Mouse (Mus musculus) kidney, embryonic 16.5 days (tissue): ENCODE results near the gene Lrmda. TPM values are rescaled to one million over a fixed set of nuclear protein-coding genes. Genes with fewer than 3 reads are reported as not detected.

Experiments
- ATAC-seq: fragments of 200-750 bp; cut with Nextera tagmentation; 2 replicates; pipeline ENCODE4 v1.8.0; 2017; ENCODE audit warnings: moderate TSS enrichment; ENCODE audit not compliant: low FRiP score, low TSS enrichment
- H3K27ac ChIP-seq: fragments of 300-500 bp; sonication (generic); 2 replicates; pipeline ENCODE4 v1.5.1; 2014; ENCODE audit warnings: low read length
- H3K27me3 ChIP-seq: fragments of 300-500 bp; sonication (generic); 2 replicates; pipeline ENCODE4 v1.6.1; 2014; ENCODE audit warnings: low read length, control low read depth, mixed read lengths; ENCODE audit not compliant: insufficient read depth
- H3K36me3 ChIP-seq: fragments of 300-500 bp; sonication (generic); 2 replicates; pipeline ENCODE4 v1.6.1; 2014; ENCODE audit warnings: low read length, control low read depth, mixed read lengths; ENCODE audit not compliant: insufficient read depth
- H3K4me1 ChIP-seq: fragments of 300-500 bp; sonication (generic); 2 replicates; pipeline ENCODE4 v1.6.1; 2014; ENCODE audit warnings: low read length, control low read depth, mixed read lengths; ENCODE audit not compliant: insufficient read depth
- H3K4me2 ChIP-seq: fragments of 300-500 bp; sonication (generic); replicated peaks from 2 replicates; pipeline ENCODE4 v1.6.1; 2014; ENCODE audit warnings: low read depth, low read length
- H3K4me3 ChIP-seq: fragments of 300-500 bp; sonication (generic); 2 replicates; pipeline ENCODE4 v1.5.1; 2014; ENCODE audit warnings: mild to moderate bottlenecking, low read length
- H3K9ac ChIP-seq: fragments of 300-500 bp; sonication (generic); replicated peaks from 2 replicates; pipeline ENCODE4 v1.6.1; 2014; ENCODE audit warnings: low read length
- H3K9me3 ChIP-seq: fragments of 300-500 bp; sonication (generic); 2 replicates; pipeline ENCODE4 v1.6.1; 2016; ENCODE audit warnings: low read length, control low read depth
- WGBS: fragments of 180-500 bp; shearing (Covaris S2); extraction: QIAGEN DNeasy Blood & Tissue Kit; methylation state at CpG from one replicate; pipeline ENCODE4 v1.1.7; 2014; 5-methylcytosine and 5-hydroxymethylcytosine counted together
- polyA plus RNA-seq: library from polyadenylated mRNA; unstranded; fragments of >200 nt; fragmentation: Nextera tagmentation; extraction: Ambion mirVana; gene quantifications from 2 replicates; pipeline ENCODE4 v1.2.1, GENCODE M21; 2015

Lrmda gene
- polyA plus RNA-seq, 1 experiment from 2014 or later, result 0.76 TPM

- Histone ChIP-seq H3K36me3 (no peaks in the 10 kb centered on the region), H3K4me2 (no peak overlapping the region), H3K9me3 (peaks cover 15% of the 10 kb centered on the region; the same call in 1 of the 2 replicates), H3K27ac (no peak overlapping the region), H3K27me3 (no peaks in the 10 kb centered on the region), H3K4me1 (peaks cover 37% of the 10 kb centered on the region), H3K9ac (no peak overlapping the region), H3K4me3 (no peak overlapping the region)
- 96% methylated on average over 2 of the region's 2 CpGs for WGBS
- ATAC-seq, result no peak
These were observed 69.1 kb downstream of the Lrmda start for GRCm38 (mm10) chr14:22088604-22089003.

GRCm38 (mm10) chr14:22089331-22089730, 69.8 kb downstream of the Lrmda start:
- peak; percentile 32; the same call in 1 of the 2 replicates for ATAC-seq

GRCm38 (mm10) chr14:22089866-22090470, 70.5 kb downstream of the Lrmda start:
- Histone ChIP-seq H3K36me3 (no peaks in the 10 kb centered on the region), H3K9me3 (peaks cover 15% of the 10 kb centered on the region; the same call in 1 of the 2 replicates), H3K4me2 (peak overlapping the region; percentile 24; the same call in 1 of the 2 replicates), H3K27ac (peak overlapping the region; percentile 69), H3K4me1 (peaks cover 37% of the 10 kb centered on the region), H3K4me3 (no peak overlapping the region), H3K9ac (no peak overlapping the region), H3K27me3 (no peaks in the 10 kb centered on the region; the same call in 1 of the 2 replicates)
- peak; percentile 4; the same call in 1 of the 2 replicates for ATAC-seq
- WGBS, result 31% methylated on average over 8 of the region's 8 CpGs

More at GRCm38 (mm10) chr14:22089331-22089730, 69.8 kb downstream of the Lrmda start:
- Histone ChIP-seq H3K27me3 (no peaks in the 10 kb centered on the region; the same call in 1 of the 2 replicates), H3K9ac (no peak overlapping the region), H3K4me2 (no peak overlapping the region), H3K4me1 (peaks cover 37% of the 10 kb centered on the region), H3K9me3 (peaks cover 15% of the 10 kb centered on the region; the same call in 1 of the 2 replicates), H3K4me3 (no peak overlapping the region), H3K36me3 (no peaks in the 10 kb centered on the region), H3K27ac (peak overlapping the region; percentile 35; the same call in 1 of the 2 replicates)
- 32% methylated on average over 7 of the region's 7 CpGs for WGBS

- Histone ChIP-seq H3K9me3 (peaks cover 15% of the 10 kb centered on the region; the same call in 1 of the 2 replicates), H3K4me2 (0 out of 2 replicates have a peak overlapping the region, but pooled peaks have one; percentile 5), H3K27ac (0 out of 2 replicates have a peak overlapping the region, but pooled peaks have one; percentile 26), H3K4me3 (no peak overlapping the region), H3K36me3 (no peaks in the 10 kb centered on the region), H3K4me1 (peaks cover 38% of the 10 kb centered on the region), H3K9ac (no peak overlapping the region), H3K27me3 (no peaks in the 10 kb centered on the region; the same call in 1 of the 2 replicates)
- peak; percentile 57; the same call in 1 of the 2 replicates for ATAC-seq
- 13% methylated on average over 5 of the region's 5 CpGs for WGBS
These were observed 71.3 kb downstream of the Lrmda start for GRCm38 (mm10) chr14:22090778-22091211.

GRCm38 (mm10) chr14:22091306-22091705, 71.8 kb downstream of the Lrmda start:
- Histone ChIP-seq H3K27ac (no peak overlapping the region), H3K9me3 (peaks cover 15% of the 10 kb centered on the region; the same call in 1 of the 2 replicates), H3K4me3 (no peak overlapping the region), H3K36me3 (no peaks in the 10 kb centered on the region), H3K27me3 (no peaks in the 10 kb centered on the region; the same call in 1 of the 2 replicates), H3K4me2 (0 out of 2 replicates have a peak overlapping the region, but pooled peaks have one; percentile 5), H3K4me1 (peaks cover 41% of the 10 kb centered on the region), H3K9ac (no peak overlapping the region)
- ATAC-seq, result no peak
- WGBS, result 31% methylated on average over 4 of the region's 4 CpGs

- 18% methylated on average over 8 of the region's 8 CpGs for WGBS
- Histone ChIP-seq H3K27me3 (no peaks in the 10 kb centered on the region; the same call in 1 of the 2 replicates), H3K27ac (no peak overlapping the region), H3K36me3 (no peaks in the 10 kb centered on the region), H3K4me2 (no peak overlapping the region), H3K4me3 (no peak overlapping the region), H3K4me1 (peaks cover 41% of the 10 kb centered on the region), H3K9ac (no peak overlapping the region), H3K9me3 (peaks cover 5% of the 10 kb centered on the region; the same call in 1 of the 2 replicates)
- peak; percentile 72; the same call in 1 of the 2 replicates for ATAC-seq
These were observed 73.6 kb downstream of the Lrmda start for GRCm38 (mm10) chr14:22093124-22093523.

- Histone ChIP-seq H3K27me3 (0 out of 2 replicates have a peak, but pooled peaks cover 2% of the 10 kb centered on the region), H3K9me3 (peaks cover 4% of the 10 kb centered on the region; the same call in 1 of the 2 replicates), H3K4me3 (no peak overlapping the region), H3K4me2 (no peak overlapping the region), H3K36me3 (no peaks in the 10 kb centered on the region), H3K9ac (no peak overlapping the region), H3K4me1 (peaks cover 19% of the 10 kb centered on the region), H3K27ac (no peak overlapping the region)
- no peak for ATAC-seq
- 87% methylated on average over 14 of the region's 14 CpGs for WGBS
These were observed 82.7 kb downstream of the Lrmda start for GRCm38 (mm10) chr14:22101961-22102805.

- peak overlapping the region; percentile 41; the same call in 1 of the 2 replicates for H3K27ac ChIP-seq
- no peak overlapping the region for H3K4me3 ChIP-seq
- peaks cover 32% of the 10 kb centered on the region for H3K4me1 ChIP-seq
- 0 out of 2 replicates have a peak, but pooled peaks cover 6% of the 10 kb centered on the region for H3K27me3 ChIP-seq
- no peaks in the 10 kb centered on the region for H3K36me3 ChIP-seq
- H3K9ac ChIP-seq, result no peak overlapping the region
- H3K9me3 ChIP-seq, result no peaks in the 10 kb centered on the region
- no peak overlapping the region for H3K4me2 ChIP-seq
- WGBS, result 24% methylated on average over 4 of the region's 4 CpGs
- ATAC-seq, result peak; percentile 80
These were observed 86.3 kb downstream of the Lrmda start for GRCm38 (mm10) chr14:22105855-22106254.

GRCm38 (mm10) chr14:22106777-22107176, 87.3 kb downstream of the Lrmda start:
- H3K27ac ChIP-seq, result peak overlapping the region; percentile 41; the same call in 1 of the 2 replicates
- H3K4me2 ChIP-seq, result no peak overlapping the region
- no peaks in the 10 kb centered on the region for H3K9me3 ChIP-seq
- ATAC-seq, result no peak
- H3K9ac ChIP-seq, result no peak overlapping the region
- H3K27me3 ChIP-seq, result 0 out of 2 replicates have a peak, but pooled peaks cover 6% of the 10 kb centered on the region
- H3K36me3 ChIP-seq, result no peaks in the 10 kb centered on the region
- H3K4me1 ChIP-seq, result peaks cover 32% of the 10 kb centered on the region
- no peak overlapping the region for H3K4me3 ChIP-seq
- 56% methylated on average over 3 of the region's 3 CpGs for WGBS
